Mouse (Mus musculus): ENCODE measurements around the gene Il6st.

Gene Il6st

GRCm38 (mm10) chr13:112486676-112487075 is 22.8 kb downstream of the Il6st start:
- no peak for DNase-seq

DNA sequence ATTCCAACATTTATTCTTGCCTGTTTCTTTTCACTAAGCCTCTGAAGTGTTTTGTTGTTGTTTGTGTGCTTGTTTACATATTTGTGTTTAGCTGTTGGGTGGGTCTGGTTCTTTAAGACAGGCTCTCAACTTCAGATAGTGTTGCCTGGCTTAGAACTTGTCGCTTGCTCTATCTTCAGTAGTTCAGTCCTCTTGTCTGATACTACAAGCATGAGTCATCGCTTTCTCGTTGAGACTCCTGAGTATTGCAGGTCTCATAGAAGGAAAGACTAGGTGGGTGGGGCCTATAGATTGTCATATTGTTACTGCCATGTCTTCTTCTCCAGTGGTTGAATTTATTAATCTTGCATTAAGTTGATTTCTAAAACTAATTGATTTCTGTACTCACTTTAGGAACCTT is 26.2 kb downstream of the Il6st start:
- DNase-seq: no peak

- no peak for DNase-seq
Observed at GRCm38 (mm10) chr13:112491636-112492284, 27.9 kb downstream of the Il6st start.

- DNase-seq: no peak
Observed at GRCm38 (mm10) chr13:112492285-112492678, 28.4 kb downstream of the Il6st start.

GRCm38 (mm10) chr13:112494590-112494989 is 30.7 kb downstream of the Il6st start:
- DNase-seq: no peak

- DNase-seq: no peak
Observed at GRCm38 (mm10) chr13:112500027-112500426, 36.2 kb downstream of the Il6st start.

DNA sequence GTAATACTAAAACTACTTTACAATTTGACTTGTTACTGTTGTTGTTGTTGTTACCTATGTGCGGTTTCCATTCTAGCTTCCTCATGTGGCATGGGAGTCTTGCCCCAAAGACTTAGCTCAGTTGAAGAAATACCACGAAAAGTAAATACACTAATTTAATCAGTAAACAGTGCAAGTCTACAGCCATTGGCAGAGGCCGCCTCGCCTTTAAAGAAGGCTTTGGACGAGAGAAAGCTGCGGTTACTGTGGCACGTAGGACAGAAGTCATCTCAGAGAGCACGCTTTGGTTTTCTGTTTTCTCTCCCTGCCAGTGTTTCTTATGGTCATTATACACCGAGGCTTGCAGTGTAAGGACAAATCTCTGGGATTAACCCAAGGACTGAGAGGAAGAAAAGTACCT is 36.6 kb downstream of the Il6st start:
- no peak for DNase-seq

DNA sequence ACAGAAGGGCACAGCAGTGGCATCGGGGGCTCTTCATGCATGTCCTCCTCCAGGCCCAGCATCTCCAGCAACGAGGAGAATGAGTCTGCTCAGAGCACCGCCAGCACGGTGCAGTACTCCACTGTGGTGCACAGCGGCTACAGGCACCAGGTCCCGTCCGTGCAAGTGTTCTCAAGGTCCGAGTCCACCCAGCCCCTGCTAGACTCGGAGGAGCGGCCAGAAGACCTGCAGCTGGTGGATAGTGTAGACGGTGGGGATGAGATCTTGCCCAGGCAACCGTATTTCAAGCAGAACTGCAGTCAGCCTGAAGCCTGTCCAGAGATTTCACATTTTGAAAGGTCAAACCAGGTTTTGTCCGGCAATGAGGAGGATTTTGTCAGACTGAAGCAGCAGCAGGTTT is 40.0 kb downstream of the Il6st start:
- DNase-seq: no peak

GRCm38 (mm10) chr13:112505436-112505835 is 41.6 kb downstream of the Il6st start:
- DNase-seq: no peak

GRCm38 (mm10) chr13:112506766-112507165 is 42.9 kb downstream of the Il6st start:
- DNase-seq: no peak

- no peak for DNase-seq
Observed at GRCm38 (mm10) chr13:112507691-112508090, 43.8 kb downstream of the Il6st start.

DNA sequence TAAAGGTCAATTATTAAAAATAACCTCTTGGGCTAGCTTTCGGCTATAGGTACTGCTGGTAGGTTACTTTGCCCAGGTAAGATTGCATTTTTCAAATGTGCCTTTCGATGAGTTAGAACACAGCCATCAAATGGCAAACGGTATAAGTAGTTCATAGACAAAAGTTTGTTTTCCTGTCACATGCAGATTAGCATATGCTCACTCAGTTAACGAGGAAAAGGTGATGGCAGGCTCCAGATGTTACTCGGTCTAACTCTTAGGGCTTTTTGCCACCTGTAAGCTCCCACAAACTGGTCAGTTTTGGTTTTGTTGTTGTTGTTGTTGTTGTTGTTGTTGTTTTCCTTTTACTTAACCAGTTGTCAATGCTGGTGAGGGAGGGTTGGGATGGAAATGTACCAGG is 44.6 kb downstream of the Il6st start:
- DNase-seq: no peak

DNA sequence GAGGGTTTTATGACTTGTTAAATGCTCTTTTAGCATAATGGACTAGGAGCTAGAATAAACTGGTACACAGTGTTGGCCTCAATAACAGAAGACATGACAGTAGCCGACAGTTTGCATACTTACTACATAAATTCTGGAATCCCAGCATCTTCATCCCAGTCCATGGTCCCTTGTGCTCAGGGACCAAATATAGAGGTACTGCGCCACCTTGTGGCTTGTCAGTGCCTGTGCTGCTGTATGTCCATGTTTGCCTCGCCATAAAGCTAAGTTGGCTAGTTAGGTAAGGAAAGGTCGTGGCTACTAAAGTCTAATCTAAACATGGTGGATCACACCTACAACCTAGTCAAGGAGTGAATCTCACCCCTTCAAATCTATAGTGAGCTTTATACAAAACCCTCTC is 45.6 kb downstream of the Il6st start:
- DNase-seq: peak; percentile 67 to 69

DNA sequence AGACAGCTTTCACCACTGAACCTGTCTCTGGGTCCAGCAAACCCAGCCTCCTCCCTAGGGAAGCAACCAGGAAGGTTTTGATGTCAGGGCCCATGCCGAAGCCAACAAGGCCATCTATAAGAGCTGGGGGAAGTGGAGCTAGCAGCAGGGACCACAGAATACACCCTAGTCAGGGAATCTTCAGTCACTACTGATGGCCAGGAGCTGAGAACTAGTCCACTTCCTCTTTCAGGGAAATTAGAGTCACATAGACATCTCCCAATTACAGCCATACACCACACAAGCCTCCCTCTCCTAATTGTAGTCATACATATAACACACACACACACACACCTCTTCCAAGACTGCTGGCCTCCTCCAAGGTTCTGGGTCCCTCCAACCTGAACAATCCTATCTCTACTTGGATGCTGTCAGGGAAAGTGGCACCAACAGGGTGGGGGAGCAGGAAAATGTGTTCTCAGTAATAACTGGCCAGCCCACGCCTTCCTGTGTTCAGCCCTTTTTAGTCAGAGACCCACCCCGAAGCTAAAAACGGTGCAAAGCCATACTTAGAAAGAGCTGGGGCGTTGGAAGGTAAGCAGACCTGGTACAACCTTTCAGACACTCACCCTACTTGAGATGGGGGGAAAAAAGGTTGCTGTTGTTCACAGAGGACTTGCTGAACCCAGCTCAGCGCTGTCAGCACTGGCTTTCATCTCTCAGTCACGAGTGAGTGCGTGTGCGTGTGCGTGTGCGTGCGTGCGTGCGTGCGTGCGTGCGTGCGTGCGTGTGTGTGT is 46.8 kb downstream of the Il6st start:
- peak; percentile 42 to 43 for DNase-seq

DNA sequence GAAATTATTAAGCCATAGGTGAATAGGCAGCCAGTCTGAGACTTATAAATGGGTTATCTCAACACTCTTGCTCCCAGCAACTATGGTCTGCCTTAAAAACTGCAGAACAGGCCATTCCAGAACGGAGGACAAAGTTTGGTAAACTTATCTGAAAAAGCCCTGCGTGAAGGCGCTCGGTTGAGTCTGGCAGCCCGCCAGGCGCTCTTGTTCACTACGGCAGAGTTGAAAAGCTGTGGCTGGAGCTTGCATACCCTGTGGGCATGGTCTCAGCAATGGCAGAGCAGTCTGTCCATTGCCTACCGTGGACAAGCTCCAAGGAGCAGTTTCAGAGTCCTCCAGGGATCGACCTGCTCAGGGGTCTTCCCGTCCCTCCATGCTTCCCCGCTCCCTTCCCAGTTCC is 47.4 kb downstream of the Il6st start:
- no peak for DNase-seq

DNA sequence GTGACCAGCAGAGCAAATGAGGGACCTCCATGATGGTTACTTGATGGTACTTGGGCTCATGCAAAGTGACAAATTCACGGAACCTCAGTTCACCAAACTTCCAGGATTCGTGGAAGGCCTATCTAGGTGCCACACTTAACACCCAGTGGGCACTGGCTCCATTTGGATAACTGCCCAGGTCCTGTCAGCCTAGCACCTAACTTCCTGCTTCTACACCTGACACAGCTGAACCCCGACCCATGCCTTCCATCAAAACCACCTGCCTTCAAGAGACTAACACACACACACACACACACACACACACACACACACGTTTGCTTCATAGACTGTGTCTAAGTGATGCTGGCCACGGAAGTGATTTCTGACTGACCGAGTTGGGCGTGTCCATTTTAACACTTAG is 47.9 kb downstream of the Il6st start:
- no peak for DNase-seq

- DNase-seq: no peak
Observed at GRCm38 (mm10) chr13:112512824-112513223, 49.0 kb downstream of the Il6st start.

DNA sequence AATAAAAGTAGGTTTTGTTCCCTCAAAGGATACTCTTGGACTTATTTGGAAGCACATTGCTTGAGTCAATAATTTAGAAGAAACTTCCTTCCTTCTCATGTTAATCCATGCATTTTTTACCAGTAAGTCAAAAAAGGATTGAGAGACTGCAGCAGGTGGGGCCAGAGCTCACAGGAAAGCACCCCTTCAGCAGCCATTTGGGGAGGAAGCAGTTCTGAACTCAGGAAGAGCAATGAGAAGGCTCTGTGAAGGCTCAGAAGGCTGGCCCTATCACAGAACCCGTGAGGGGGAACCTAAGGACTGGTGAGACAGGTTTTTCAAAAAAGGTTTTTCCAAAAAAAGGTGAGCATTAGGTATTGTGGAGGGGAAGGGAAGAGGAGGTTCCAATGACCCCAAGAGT is 50.7 kb downstream of the Il6st start:
- DNase-seq: no peak

DNA sequence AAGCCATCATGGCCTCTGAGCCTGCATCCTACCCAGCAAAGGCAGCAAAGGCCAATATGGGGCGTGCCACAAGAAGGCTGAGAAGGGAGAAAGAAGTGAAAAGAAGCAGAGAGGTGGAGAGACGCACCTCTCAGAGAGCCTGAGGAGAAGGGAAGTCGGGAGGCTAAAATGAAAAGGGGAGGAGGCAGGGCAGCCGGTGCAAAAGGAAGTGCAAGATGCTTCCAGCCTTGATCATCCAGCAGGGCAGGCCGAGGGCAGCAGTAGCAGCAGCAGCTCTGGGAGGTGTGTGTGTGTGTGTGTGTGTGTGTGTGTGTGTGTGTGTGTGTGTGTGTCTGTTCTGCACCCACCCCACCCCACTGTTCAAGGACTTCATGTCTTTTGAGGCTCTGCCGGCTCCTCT is 58.4 kb downstream of the Il6st start:
- no peak for DNase-seq

DNA sequence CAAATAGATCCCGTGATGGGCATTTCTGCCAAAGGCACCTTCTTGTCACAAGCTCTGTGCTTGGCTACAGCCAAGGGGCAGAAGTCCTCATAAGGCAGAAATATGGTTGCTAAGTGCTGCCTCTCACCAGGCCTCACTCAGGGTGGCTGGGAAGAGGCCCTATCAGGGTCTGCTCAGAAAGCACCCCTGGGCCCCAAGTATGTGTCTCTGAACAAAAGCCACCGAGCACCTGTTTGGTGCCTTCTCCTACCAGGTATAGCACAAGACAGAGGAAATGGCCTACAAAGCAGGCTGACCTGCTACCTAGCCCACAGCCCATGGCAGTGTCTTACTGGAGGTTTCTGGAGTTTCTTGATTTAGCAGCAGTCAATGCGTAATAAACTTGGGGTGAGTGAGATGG is 59.0 kb downstream of the Il6st start:
- no peak for DNase-seq

GRCm38 (mm10) chr13:112523346-112523970 is 59.6 kb downstream of the Il6st start:
- no peak for DNase-seq

- no peak for DNase-seq
Observed at GRCm38 (mm10) chr13:112527186-112527585, 63.3 kb downstream of the Il6st start.

DNA sequence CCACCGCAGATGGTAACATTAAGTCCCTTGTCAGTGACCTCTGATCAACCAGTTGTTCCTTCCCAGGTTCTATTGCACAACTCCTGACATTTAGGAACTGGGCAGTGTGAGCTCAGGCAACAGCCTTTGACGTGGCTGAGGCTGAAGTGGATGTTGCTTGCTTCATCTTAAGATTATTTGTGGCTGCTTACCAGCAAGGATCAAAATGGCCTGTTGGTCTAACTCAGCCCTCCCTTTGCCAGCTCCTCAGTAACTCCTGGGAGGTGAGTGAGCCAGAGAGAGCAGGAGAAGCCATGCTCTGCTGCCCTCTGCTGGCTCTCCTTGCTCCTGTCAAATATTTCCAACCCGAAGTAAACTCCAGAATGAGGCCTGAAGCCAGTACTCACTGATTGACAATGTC is 66.0 kb downstream of the Il6st start:
- DNase-seq: peak; percentile 60 to 63

DNA sequence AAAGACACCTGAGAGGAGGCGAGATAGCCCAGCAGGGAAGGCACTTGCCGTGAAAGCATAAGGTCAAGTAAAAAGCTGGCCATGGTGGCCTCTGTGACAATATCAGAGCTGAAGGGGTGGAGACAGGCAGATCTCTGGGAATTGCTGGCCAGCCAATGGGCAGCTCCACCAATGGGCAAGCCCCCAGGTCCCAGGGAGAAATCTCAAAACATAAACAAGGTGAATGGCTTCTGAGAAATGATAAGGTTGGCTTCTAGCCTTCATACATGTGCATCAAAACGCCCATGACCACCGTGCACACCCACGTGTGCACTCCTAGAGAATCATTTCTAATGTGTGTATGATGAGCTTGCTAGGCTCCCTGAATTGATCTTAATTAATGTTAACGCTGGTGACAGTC is 68.4 kb downstream of the Il6st start:
- no peak for DNase-seq
